Mouse (Mus musculus): ENCODE results near the gene Eif4e1b. TPM values are rescaled to one million over a fixed set of nuclear protein-coding genes. Genes with fewer than 3 reads are reported as not detected.

Gene Eif4e1b
- polyA plus RNA-seq, 1 experiment from 2014 or later, result not detected

- ATAC-seq (replicated peaks), result no peak
- H3K4me3 ChIP-seq, result no peak overlapping the region
- no peak overlapping the region for H3K27ac ChIP-seq
- no peaks in the 10 kb centered on the region for H3K9me3 ChIP-seq
- no peaks in the 10 kb centered on the region for H3K36me3 ChIP-seq (replicated peaks)
- H3K9ac ChIP-seq, result no peak overlapping the region
- peaks cover 11% of the 10 kb centered on the region; the same call in 1 of the 2 replicates for H3K27me3 ChIP-seq (replicated peaks)
- peaks cover 61% of the 10 kb centered on the region for H3K4me1 ChIP-seq
- WGBS, result 66% methylated on average over 10 of the region's 10 CpGs
- no peak overlapping the region for H3K4me2 ChIP-seq
These were observed 31.1 kb upstream of the Eif4e1b start for GRCm38 (mm10) chr13:54752656-54753055.

DNA sequence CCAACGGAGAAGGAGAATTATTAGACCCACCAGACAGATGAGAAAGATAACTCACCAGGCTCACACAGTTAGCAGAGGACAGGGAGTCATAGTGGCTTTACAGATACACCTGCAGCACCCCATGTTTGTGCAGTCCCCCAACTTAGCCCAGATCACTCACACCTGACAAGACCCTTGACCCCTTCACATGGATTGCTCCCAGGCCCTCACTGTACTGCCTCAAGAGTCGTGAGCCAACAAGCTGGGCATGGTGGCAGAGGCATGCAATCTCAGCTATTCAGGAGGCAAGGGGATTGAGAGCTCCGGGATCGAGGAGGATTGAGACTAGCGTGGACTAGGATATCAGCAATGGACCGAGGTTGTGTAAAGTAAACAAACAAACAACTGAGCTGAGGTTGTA is 30.1 kb upstream of the Eif4e1b start:
- no peaks in the 10 kb centered on the region for H3K9me3 ChIP-seq
- peaks cover 57% of the 10 kb centered on the region for H3K4me1 ChIP-seq
- H3K27me3 ChIP-seq (replicated peaks), result peaks cover 11% of the 10 kb centered on the region; the same call in 1 of the 2 replicates
- no peak overlapping the region for H3K27ac ChIP-seq
- H3K4me3 ChIP-seq, result no peak overlapping the region
- no peak overlapping the region for H3K4me2 ChIP-seq
- no peaks in the 10 kb centered on the region for H3K36me3 ChIP-seq (replicated peaks)
- ATAC-seq (replicated peaks), result no peak
- no peak overlapping the region for H3K9ac ChIP-seq
- WGBS, result 60% methylated on average over 6 of the region's 6 CpGs

DNA sequence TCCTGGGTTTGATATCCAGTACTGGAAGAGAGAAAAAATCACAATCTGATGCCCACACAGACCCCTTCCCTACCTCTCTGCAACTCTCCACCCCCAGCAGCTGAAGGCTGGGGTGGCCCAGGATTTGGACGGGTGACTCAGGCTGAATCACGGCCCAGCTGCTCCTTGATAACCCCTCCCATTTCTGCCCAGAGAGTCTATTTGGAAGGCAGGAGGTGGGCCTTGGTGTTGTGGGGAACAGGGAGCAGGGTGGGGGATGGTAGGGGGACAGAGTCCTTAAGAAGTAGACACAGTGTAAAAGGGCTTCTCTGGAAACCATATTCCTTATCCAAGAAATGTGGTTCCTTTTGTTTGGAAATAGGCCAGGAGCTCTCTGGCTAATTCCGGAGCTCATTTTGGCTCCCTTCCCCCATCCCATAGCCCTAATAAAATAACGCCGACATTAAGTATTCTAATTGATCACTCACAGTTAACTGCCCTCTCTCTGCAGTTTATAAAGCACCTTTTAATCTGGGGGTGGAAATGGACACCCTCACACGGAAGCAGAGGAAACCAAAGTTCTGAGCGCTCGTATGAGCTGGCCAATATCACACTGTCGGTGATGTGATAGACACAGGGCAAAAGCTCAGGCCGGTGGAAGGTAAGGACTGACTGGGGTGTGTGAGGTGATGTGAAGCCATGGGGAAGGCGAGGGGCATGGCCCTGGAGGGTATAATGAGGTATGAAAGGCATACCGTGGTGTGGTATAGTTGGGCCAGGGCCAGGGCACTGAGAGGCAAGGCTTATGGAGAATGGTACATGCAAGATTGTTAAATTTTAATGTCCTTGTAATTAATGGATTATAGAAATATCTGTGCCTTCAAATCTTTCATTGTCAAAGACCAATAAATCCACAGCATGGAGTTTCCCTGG is 29.4 kb upstream of the Eif4e1b start:
- H3K9me3 ChIP-seq, result no peaks in the 10 kb centered on the region
- H3K36me3 ChIP-seq (replicated peaks), result no peaks in the 10 kb centered on the region
- H3K4me3 ChIP-seq, result no peak overlapping the region
- peaks cover 64% of the 10 kb centered on the region for H3K4me1 ChIP-seq
- no peak overlapping the region for H3K4me2 ChIP-seq
- no peak overlapping the region for H3K27ac ChIP-seq
- ATAC-seq (replicated peaks), result no peak
- no peak overlapping the region for H3K9ac ChIP-seq
- peaks cover 11% of the 10 kb centered on the region; the same call in 1 of the 2 replicates for H3K27me3 ChIP-seq (replicated peaks)
- 37% methylated on average over 12 of the region's 12 CpGs for WGBS

DNA sequence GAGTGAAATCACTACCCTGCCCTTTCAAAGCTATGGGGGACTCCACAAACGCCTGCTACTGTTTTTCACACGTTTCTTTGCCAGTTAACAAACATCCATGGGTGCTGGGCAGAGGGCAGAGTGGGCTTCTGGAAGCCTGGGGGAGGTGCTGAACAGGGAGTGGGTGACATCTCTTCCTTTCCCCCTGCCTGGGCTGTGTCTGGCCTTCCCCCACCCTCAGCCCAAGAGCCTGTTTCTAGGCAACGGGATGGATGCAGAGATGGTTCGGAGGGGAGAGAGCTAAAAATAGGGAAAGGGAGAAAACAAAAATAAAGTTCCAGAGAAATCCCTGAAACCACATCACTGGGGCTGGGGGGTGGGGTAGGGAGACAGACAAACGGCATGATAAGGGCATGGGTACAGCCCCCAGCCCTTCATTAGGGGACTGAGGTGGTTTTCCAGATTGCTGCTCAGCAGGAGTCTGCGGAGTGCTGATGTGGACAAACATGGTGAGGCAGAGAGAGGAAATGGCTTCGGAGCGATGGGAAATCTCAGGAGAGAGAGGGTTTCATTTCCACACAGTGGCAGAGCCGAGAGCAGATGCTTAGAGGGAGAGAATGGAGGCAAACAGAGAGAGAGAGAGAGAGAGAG is 28.5 kb upstream of the Eif4e1b start:
- peaks cover 11% of the 10 kb centered on the region; the same call in 1 of the 2 replicates for H3K27me3 ChIP-seq (replicated peaks)
- WGBS, result 11% methylated on average over 9 of the region's 9 CpGs
- H3K27ac ChIP-seq, result peak overlapping the region; percentile 59
- no peaks in the 10 kb centered on the region for H3K9me3 ChIP-seq
- ATAC-seq (replicated peaks), result no peak
- peak overlapping the region; percentile 19; the same call in 1 of the 2 replicates for H3K4me2 ChIP-seq
- no peak overlapping the region for H3K9ac ChIP-seq
- no peak overlapping the region; the same call in 1 of the 2 replicates for H3K4me3 ChIP-seq
- H3K4me1 ChIP-seq, result peaks cover 68% of the 10 kb centered on the region
- no peaks in the 10 kb centered on the region for H3K36me3 ChIP-seq (replicated peaks)

DNA sequence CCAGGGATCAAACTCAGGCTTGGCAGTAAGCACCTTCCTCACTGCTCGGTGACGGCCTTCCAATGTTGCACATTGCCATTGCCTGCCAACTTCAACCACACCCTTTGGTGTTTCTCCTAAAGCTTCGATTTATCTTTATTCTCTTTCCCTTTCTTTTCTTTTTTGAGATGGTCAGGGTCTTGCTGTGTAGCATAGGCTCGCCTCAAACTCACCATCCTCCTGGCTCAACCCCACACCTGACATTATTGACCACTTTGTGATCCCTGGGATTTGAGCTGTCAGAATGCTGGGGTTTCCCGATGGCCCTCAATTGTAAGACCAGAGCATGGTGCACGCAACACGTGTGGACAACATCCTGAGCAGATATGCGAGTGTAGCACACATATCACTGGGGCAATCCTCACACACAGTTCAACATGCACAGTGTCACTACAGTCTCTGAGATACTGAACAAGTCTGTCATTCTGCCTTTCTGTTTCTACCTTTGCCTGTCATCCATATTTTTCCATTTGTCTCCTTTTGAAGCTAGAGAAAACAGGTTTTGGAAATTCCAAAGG is 27.6 kb upstream of the Eif4e1b start:
- no peaks in the 10 kb centered on the region for H3K36me3 ChIP-seq (replicated peaks)
- H3K4me2 ChIP-seq, result no peak overlapping the region
- no peak overlapping the region for H3K27ac ChIP-seq
- 90% methylated on average over 8 of the region's 8 CpGs for WGBS
- ATAC-seq (replicated peaks), result no peak
- H3K4me3 ChIP-seq, result no peak overlapping the region
- peaks cover 6% of the 10 kb centered on the region; the same call in 1 of the 2 replicates for H3K27me3 ChIP-seq (replicated peaks)
- H3K9me3 ChIP-seq, result no peaks in the 10 kb centered on the region
- H3K4me1 ChIP-seq, result peaks cover 65% of the 10 kb centered on the region
- H3K9ac ChIP-seq, result no peak overlapping the region

DNA sequence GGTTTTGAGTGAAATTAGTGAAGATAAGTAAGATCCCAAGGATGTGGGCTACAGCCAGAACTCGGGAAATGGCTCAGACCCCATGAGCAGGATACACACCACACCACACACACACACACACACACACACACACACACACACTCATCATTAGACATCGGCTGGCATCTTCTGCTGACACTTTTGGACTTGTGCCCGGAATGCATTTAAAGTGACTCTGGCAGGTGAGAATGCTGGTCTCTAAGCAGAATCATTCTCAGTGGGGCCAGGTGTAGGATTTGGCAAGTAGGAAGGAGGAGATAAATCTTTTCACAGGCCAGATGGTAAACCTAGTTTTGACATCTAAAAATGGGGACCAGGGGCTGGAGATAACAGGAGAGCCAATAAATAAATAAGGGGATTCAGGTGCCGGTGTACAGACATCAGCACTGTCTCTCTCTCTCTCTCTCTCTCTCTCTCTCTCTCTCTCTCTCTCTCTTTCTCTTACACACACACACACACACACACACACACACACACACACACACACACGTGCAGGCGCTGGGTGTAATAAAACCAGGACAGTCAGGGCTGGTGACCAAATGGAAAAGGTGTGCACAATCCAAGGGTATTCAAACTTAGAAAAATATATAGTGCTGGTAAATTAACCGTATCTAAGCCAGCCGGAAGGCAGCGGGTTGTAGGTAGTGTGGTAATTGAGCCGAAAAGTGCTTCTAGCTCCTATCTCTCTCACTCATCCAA is 26.5 kb upstream of the Eif4e1b start:
- Histone ChIP-seq H3K27me3 (replicated peaks) (no peaks in the 10 kb centered on the region), H3K4me2 (peak overlapping the region; percentile 89), H3K9me3 (no peaks in the 10 kb centered on the region), H3K4me3 (peak overlapping the region; percentile 47), H3K27ac (peak overlapping the region; percentile 95), H3K9ac (peak overlapping the region; percentile 53), H3K4me1 (peaks cover 63% of the 10 kb centered on the region), H3K36me3 (replicated peaks) (no peaks in the 10 kb centered on the region)
- ATAC-seq (replicated peaks), result 0 out of 2 replicates have a peak, but pooled peaks have one; percentile 0
- 26% methylated on average over 10 of the region's 10 CpGs for WGBS

- H3K4me3 ChIP-seq, result peak overlapping the region; percentile 47
- H3K9me3 ChIP-seq, result no peaks in the 10 kb centered on the region
- H3K4me1 ChIP-seq, result peaks cover 55% of the 10 kb centered on the region
- ATAC-seq (replicated peaks), result peak; percentile 84
- H3K27ac ChIP-seq, result peak overlapping the region; percentile 95
- peak overlapping the region; percentile 53 for H3K9ac ChIP-seq
- peak overlapping the region; percentile 89 for H3K4me2 ChIP-seq
- WGBS, result 0% methylated on average over 43 of the region's 43 CpGs
- no peaks in the 10 kb centered on the region for H3K36me3 ChIP-seq (replicated peaks)
- H3K27me3 ChIP-seq (replicated peaks), result peaks cover 4% of the 10 kb centered on the region
These were observed 25.6 kb upstream of the Eif4e1b start for GRCm38 (mm10) chr13:54758045-54758755.

GRCm38 (mm10) chr13:54758756-54759470 is 24.9 kb upstream of the Eif4e1b start:
- Histone ChIP-seq H3K9ac (peak overlapping the region; percentile 53), H3K9me3 (no peaks in the 10 kb centered on the region), H3K4me2 (peak overlapping the region; percentile 89), H3K27me3 (replicated peaks) (peaks cover 12% of the 10 kb centered on the region), H3K36me3 (replicated peaks) (no peaks in the 10 kb centered on the region), H3K27ac (peak overlapping the region; percentile 95), H3K4me3 (peak overlapping the region; percentile 47), H3K4me1 (peaks cover 55% of the 10 kb centered on the region)
- under 1% methylated on average over 29 of the region's 29 CpGs for WGBS
- peak; percentile 18; the same call in 1 of the 2 replicates for ATAC-seq (replicated peaks)

DNA sequence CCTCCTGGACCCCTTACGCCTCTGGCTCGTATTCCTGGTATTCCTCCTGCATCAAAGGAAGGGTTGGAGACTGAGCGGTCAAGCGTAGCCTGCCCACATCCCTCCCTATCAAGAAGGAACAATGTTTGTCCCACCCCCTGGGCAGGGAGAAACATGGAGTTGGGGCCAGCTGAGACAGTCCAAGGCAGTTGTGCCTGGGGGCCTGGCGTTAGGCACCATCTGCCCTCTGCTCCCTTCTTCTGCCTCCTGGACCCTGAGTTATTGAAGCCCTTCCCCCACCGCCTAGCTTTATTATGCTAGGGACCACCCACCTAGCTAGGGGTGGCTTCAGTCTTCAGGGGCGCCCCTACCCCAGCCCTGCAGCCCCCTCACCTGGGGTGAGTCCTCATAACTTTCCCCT is 24.3 kb upstream of the Eif4e1b start:
- no peak for ATAC-seq (replicated peaks)
- Histone ChIP-seq H3K27ac (no peak overlapping the region), H3K27me3 (replicated peaks) (peaks cover 17% of the 10 kb centered on the region), H3K4me3 (no peak overlapping the region; the same call in 1 of the 2 replicates), H3K36me3 (replicated peaks) (no peaks in the 10 kb centered on the region), H3K4me2 (peak overlapping the region; percentile 89), H3K4me1 (peaks cover 52% of the 10 kb centered on the region), H3K9ac (no peak overlapping the region; the same call in 1 of the 2 replicates), H3K9me3 (no peaks in the 10 kb centered on the region)
- 4% methylated on average over 7 of the region's 7 CpGs for WGBS

DNA sequence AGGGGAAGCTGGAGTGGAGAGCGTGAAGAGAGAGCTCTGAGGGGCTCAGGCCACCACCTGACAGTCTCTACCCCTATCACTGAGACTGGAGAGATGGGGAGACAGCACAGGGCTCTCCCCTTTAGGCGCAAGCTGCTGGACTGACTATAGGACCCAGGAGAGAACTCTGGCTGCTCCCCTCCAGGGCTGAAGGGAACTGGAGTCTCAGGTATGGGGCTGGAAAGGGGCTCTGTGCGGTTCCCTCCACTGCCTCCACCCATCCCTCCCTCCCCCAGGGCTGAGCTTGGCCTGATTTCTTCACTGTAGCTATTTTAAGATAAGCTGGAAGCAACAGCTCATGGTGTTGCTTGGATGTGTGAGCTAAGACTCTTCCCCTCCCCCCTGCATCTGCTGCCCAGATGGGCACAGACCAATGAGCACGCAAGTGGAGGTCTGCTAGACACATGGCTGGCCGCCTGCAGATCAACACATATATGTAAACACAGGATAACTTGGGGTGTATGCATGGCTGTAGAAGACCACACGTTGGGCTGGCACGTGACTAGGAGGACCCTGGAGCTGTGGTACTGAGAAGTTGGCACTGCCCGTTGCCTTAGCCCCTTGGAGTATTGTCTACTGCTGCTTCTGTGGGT is 23.5 kb upstream of the Eif4e1b start:
- H3K27me3 ChIP-seq (replicated peaks), result peaks cover 23% of the 10 kb centered on the region
- ATAC-seq (replicated peaks), result no peak
- no peak overlapping the region for H3K9ac ChIP-seq
- no peak overlapping the region for H3K27ac ChIP-seq
- no peaks in the 10 kb centered on the region for H3K9me3 ChIP-seq
- WGBS, result 65% methylated on average over 8 of the region's 8 CpGs
- H3K4me2 ChIP-seq, result no peak overlapping the region
- no peaks in the 10 kb centered on the region for H3K36me3 ChIP-seq (replicated peaks)
- H3K4me3 ChIP-seq, result no peak overlapping the region
- peaks cover 50% of the 10 kb centered on the region for H3K4me1 ChIP-seq

Data from midbrain, embryonic 15.5 days (tissue).